Mouse (Mus musculus) forebrain, embryonic 15.5 days (tissue): Measurements from ENCODE around the gene Galnt11. TPM values are rescaled to one million over a fixed set of nuclear protein-coding genes. Genes with fewer than 3 reads are reported as not detected.
"Not testable (repeated sequence)": the region's sequence is repeated elsewhere in the genome, so short reads cannot be mapped to it uniquely, and the experiment has no call there.

ENCODE experiments used
- ATAC-seq: fragments of 200-750 bp; cut with Nextera tagmentation; replicated peaks from 2 replicates; pipeline ENCODE4 v1.8.0; 2017; ENCODE audit warnings: mild to moderate bottlenecking, moderate TSS enrichment, moderate library complexity
- H3K27ac ChIP-seq: fragments of 300-500 bp; sonication (generic); replicated peaks from 2 replicates; pipeline ENCODE4 v1.5.1; 2015; ENCODE audit warnings: mild to moderate bottlenecking, inconsistent platforms
- H3K27me3 ChIP-seq: fragments of 300-500 bp; sonication (generic); 2 replicates; pipeline ENCODE4 v1.6.1; 2015; ENCODE audit warnings: inconsistent platforms
- H3K36me3 ChIP-seq: fragments of 300-500 bp; sonication (generic); 2 replicates; pipeline ENCODE4 v1.6.1; 2015; ENCODE audit warnings: mild to moderate bottlenecking, inconsistent platforms
- H3K4me1 ChIP-seq: fragments of 300-500 bp; sonication (generic); 2 replicates; pipeline ENCODE4 v1.6.1; 2015; ENCODE audit warnings: inconsistent platforms
- H3K4me2 ChIP-seq: fragments of 300-500 bp; sonication (generic); replicated peaks from 2 replicates; pipeline ENCODE4 v1.6.1; 2015; ENCODE audit warnings: mild to moderate bottlenecking, inconsistent platforms
- H3K4me3 ChIP-seq: fragments of 300-500 bp; sonication (generic); 2 replicates; pipeline ENCODE4 v1.5.1; 2015; ENCODE audit warnings: mild to moderate bottlenecking, inconsistent platforms
- H3K9ac ChIP-seq: fragments of 300-500 bp; sonication (generic); replicated peaks from 2 replicates; pipeline ENCODE4 v1.6.1; 2015; ENCODE audit warnings: mild to moderate bottlenecking, inconsistent platforms
- H3K9me3 ChIP-seq: fragments of 300-500 bp; sonication (generic); 2 replicates; pipeline ENCODE4 v1.6.1; 2016; ENCODE audit warnings: inconsistent platforms
- WGBS: fragments of 180-500 bp; shearing (Covaris S2); methylation state at CpG from one replicate; pipeline ENCODE4 v1.1.7; 2015; ENCODE audit warnings: mixed read lengths; 5-methylcytosine and 5-hydroxymethylcytosine counted together
- polyA plus RNA-seq: library from polyadenylated mRNA; unstranded; fragments of >200 nt; fragmentation: Nextera tagmentation; extraction: Ambion mirVana; gene quantifications from 2 replicates; pipeline ENCODE4 v1.2.1, GENCODE M21; 2015

Galnt11 gene
- 40.8 and 43.5 TPM in 2 replicates for polyA plus RNA-seq

GRCm38 (mm10) chr5:25221604-25222003, at the start of gene Galnt11:
Gene Galnt11 (plus strand): TSS chr5:25221904.
- H3K4me2 ChIP-seq: peak within 1 kb of the TSS; percentile 49
- H3K9ac ChIP-seq: peak within 1 kb of the TSS; percentile 94
- H3K27ac ChIP-seq: peak within 1 kb of the TSS; percentile 92
- ATAC-seq: no peak
- H3K4me1 ChIP-seq: peaks cover 9% of the 10 kb centered on the region
- WGBS: 90% methylated on average over 3 of the region's 3 CpGs
- H3K36me3 ChIP-seq: no peaks in the 10 kb centered on the region
- H3K27me3 ChIP-seq: no peaks in the 10 kb centered on the region
- no peaks in the 10 kb centered on the region for H3K9me3 ChIP-seq
- H3K4me3 ChIP-seq: peak within 1 kb of the TSS; percentile 84

GRCm38 (mm10) chr5:25177937-25178336, 43.8 kb upstream of the Galnt11 start:
- H3K9ac ChIP-seq, H3K9me3 ChIP-seq, H3K27me3 ChIP-seq, ATAC-seq, H3K36me3 ChIP-seq, H3K4me1 ChIP-seq, H3K27ac ChIP-seq, H3K4me3 ChIP-seq, H3K4me2 ChIP-seq: not testable (repeated sequence)
- WGBS: 84% methylated on average over 5 of the region's 5 CpGs

GRCm38 (mm10) chr5:25178543-25178942, 43.2 kb upstream of the Galnt11 start:
- H3K9me3 ChIP-seq, H3K9ac ChIP-seq, H3K36me3 ChIP-seq, H3K27me3 ChIP-seq, H3K4me2 ChIP-seq, H3K27ac ChIP-seq, H3K4me1 ChIP-seq, H3K4me3 ChIP-seq, ATAC-seq: not testable (repeated sequence)
- WGBS: 92% methylated on average over 4 of the region's 4 CpGs

GRCm38 (mm10) chr5:25179284-25179683, 42.4 kb upstream of the Galnt11 start:
- no peak overlapping the region for H3K4me2 ChIP-seq
- no peak for ATAC-seq
- no peak overlapping the region for H3K27ac ChIP-seq
- H3K9me3 ChIP-seq: no peaks in the 10 kb centered on the region
- no peaks in the 10 kb centered on the region for H3K36me3 ChIP-seq
- H3K9ac ChIP-seq: no peak overlapping the region
- no peaks in the 10 kb centered on the region for H3K27me3 ChIP-seq
- H3K4me3 ChIP-seq: no peak overlapping the region
- WGBS: 95% methylated on average over 4 of the region's 4 CpGs
- H3K4me1 ChIP-seq: no peaks in the 10 kb centered on the region

GRCm38 (mm10) chr5:25179936-25180488, 41.7 kb upstream of the Galnt11 start:
- no peak for ATAC-seq
- WGBS: 89% methylated on average over 3 of the region's 3 CpGs
- Histone ChIP-seq H3K4me1 (no peaks in the 10 kb centered on the region), H3K9me3 (no peaks in the 10 kb centered on the region), H3K36me3 (no peaks in the 10 kb centered on the region), H3K27ac (no peak overlapping the region), H3K4me2 (no peak overlapping the region), H3K27me3 (no peaks in the 10 kb centered on the region), H3K4me3 (no peak overlapping the region), H3K9ac (no peak overlapping the region)

GRCm38 (mm10) chr5:25181004-25181531, 40.6 kb upstream of the Galnt11 start, which contains the start of gene Galntl5:
Gene Galntl5 (plus strand): TSS chr5:25181460.
- WGBS: 100% methylated on average over 1 of the region's 1 CpGs
- no peak within 1 kb of the TSS for H3K9ac ChIP-seq

GRCm38 (mm10) chr5:25183595-25183994, 38.1 kb upstream of the Galnt11 start:
- 84% methylated on average over 4 of the region's 4 CpGs for WGBS
- Histone ChIP-seq H3K36me3 (no peaks in the 10 kb centered on the region), H3K4me3 (no peak overlapping the region), H3K9me3 (no peaks in the 10 kb centered on the region), H3K4me2 (no peak overlapping the region), H3K27me3 (no peaks in the 10 kb centered on the region), H3K9ac (no peak overlapping the region), H3K27ac (no peak overlapping the region), H3K4me1 (no peaks in the 10 kb centered on the region)
- ATAC-seq: no peak

More at GRCm38 (mm10) chr5:25181004-25181531, 40.6 kb upstream of the Galnt11 start, which contains the start of gene Galntl5:
- Histone ChIP-seq H3K27ac (no peak within 1 kb of the TSS), H3K9me3 (no peaks in the 10 kb centered on the region), H3K27me3 (no peaks in the 10 kb centered on the region), H3K36me3 (no peaks in the 10 kb centered on the region), H3K4me2 (no peak within 1 kb of the TSS), H3K4me3 (no peak within 1 kb of the TSS), H3K4me1 (no peaks in the 10 kb centered on the region)
- no peak for ATAC-seq

GRCm38 (mm10) chr5:25184594-25184993, 37.1 kb upstream of the Galnt11 start:
- Histone ChIP-seq H3K27ac (no peak overlapping the region), H3K4me2 (no peak overlapping the region), H3K9ac (no peak overlapping the region), H3K27me3 (no peaks in the 10 kb centered on the region), H3K9me3 (no peaks in the 10 kb centered on the region), H3K4me1 (no peaks in the 10 kb centered on the region), H3K4me3 (no peak overlapping the region), H3K36me3 (no peaks in the 10 kb centered on the region)
- ATAC-seq: no peak
- 59% methylated on average over 2 of the region's 2 CpGs for WGBS

- Histone ChIP-seq H3K27me3 (no peaks in the 10 kb centered on the region), H3K9ac (no peak overlapping the region), H3K4me1 (no peaks in the 10 kb centered on the region), H3K4me3 (no peak overlapping the region), H3K36me3 (no peaks in the 10 kb centered on the region), H3K27ac (no peak overlapping the region), H3K4me2 (no peak overlapping the region), H3K9me3 (no peaks in the 10 kb centered on the region)
- ATAC-seq: no peak
These were observed 34.0 kb upstream of the Galnt11 start for GRCm38 (mm10) chr5:25187727-25188126.

GRCm38 (mm10) chr5:25188802-25189201, 32.9 kb upstream of the Galnt11 start:
- H3K9ac ChIP-seq: no peak overlapping the region
- no peak overlapping the region for H3K4me3 ChIP-seq
- H3K27ac ChIP-seq: no peak overlapping the region
- no peak for ATAC-seq
- H3K4me2 ChIP-seq: no peak overlapping the region
- H3K9me3 ChIP-seq: no peaks in the 10 kb centered on the region
- WGBS: 63% methylated on average over 1 of the region's 1 CpGs
- no peaks in the 10 kb centered on the region for H3K27me3 ChIP-seq
- no peaks in the 10 kb centered on the region for H3K36me3 ChIP-seq
- no peaks in the 10 kb centered on the region for H3K4me1 ChIP-seq

GRCm38 (mm10) chr5:25190521-25190920, 31.2 kb upstream of the Galnt11 start:
- H3K4me1 ChIP-seq: no peaks in the 10 kb centered on the region
- H3K9ac ChIP-seq: no peak overlapping the region
- no peak for ATAC-seq
- no peaks in the 10 kb centered on the region for H3K27me3 ChIP-seq
- no peak overlapping the region for H3K4me2 ChIP-seq
- no peak overlapping the region for H3K27ac ChIP-seq
- H3K9me3 ChIP-seq: no peaks in the 10 kb centered on the region
- no peak overlapping the region for H3K4me3 ChIP-seq
- 77% methylated on average over 2 of the region's 2 CpGs for WGBS
- H3K36me3 ChIP-seq: no peaks in the 10 kb centered on the region

- ATAC-seq: no peak
- Histone ChIP-seq H3K4me3 (no peak overlapping the region), H3K4me1 (no peaks in the 10 kb centered on the region), H3K27ac (no peak overlapping the region), H3K4me2 (no peak overlapping the region), H3K9me3 (no peaks in the 10 kb centered on the region), H3K9ac (no peak overlapping the region), H3K36me3 (no peaks in the 10 kb centered on the region), H3K27me3 (no peaks in the 10 kb centered on the region)
- 80% methylated on average over 1 of the region's 1 CpGs for WGBS
These were observed 9.8 kb upstream of the Galnt11 start for GRCm38 (mm10) chr5:25211872-25212271.

- H3K4me1 ChIP-seq, H3K27ac ChIP-seq, H3K9ac ChIP-seq, ATAC-seq, H3K36me3 ChIP-seq, H3K4me3 ChIP-seq, H3K4me2 ChIP-seq, H3K9me3 ChIP-seq, H3K27me3 ChIP-seq: not testable (repeated sequence)
These were observed 8.5 kb upstream of the Galnt11 start for GRCm38 (mm10) chr5:25213216-25213615.
